Mouse (Mus musculus): ENCODE data around the gene Otud4.

DNA sequence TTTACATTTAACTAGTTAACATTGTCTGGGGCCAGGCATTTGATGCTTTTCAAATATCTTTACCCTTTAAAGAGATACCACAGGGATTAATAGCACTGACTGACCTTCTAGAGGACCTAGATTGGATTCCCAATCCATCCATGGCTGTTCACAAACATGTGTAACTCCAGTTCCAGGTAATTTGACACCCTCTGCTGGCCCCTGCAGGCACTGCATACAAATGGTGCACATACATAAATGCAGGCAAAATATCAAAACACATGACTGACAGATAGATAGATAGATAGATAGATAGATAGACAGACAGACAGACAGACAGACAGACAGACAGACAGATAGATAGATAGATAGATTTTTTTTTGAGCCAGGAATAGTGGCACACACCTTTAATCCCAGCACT lies 33.2 kb upstream of the Otud4 start:
- TF ChIP-seq POLR2A (IDR thresholded peaks at IDR 0.05; ENCODE audit: low read depth, low read length) (no peak), CTCF (conservative IDR thresholded peaks at IDR 0.05; ENCODE audit: insufficient read depth, insufficient read length, low read depth, low read length) (0 out of 2 replicates have a peak, but pooled peaks have one; percentile 14)

Measured in kidney, adult 2 months (tissue).